ENCODE assay signal across 23 mouse cellular contexts in the genomic region with DNA sequence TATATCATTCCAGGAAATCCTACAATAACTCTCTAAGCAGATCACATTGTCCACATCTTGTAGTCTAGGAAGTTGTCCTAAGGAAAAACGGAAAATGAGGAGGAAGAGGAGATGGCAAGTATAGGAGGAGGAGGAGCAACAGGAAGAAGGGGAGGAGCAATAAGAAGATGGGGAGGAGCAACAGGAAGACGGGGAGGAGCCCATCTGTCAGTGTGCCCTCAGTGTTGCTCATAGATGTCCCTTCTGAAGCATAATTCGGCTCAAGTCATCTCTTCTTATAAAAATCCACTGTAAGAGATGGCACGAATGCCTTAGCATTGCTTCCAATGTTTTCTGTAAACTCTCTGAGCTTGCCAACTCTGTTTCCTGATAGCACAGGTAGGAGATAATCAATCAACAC.
DNase-seq lines count a peak whose midpoint lies in the region; ATAC-seq lines count a peak whose summit lies in the region.
"Had no signal": no experiment of that assay in that cellular context is flagged by ENCODE, and none has a peak within 500 bp of the region (broad histone marks: within the 10 kb centered on the region; RNA-seq: fewer than 3 reads in every experiment).

No protein-coding gene starts in this region.

- no peak for ATAC-seq in megakaryocyte, adult 5-6 weeks (ENCODE audit: poor library complexity, severe bottlenecking)
- ATAC-seq: activated CD4-positive, CD25-positive, alpha-beta regulatory T cell, adult 4 months; forebrain, embryonic 13.5 days; forebrain, embryonic 15.5 days; forebrain, postnatal 0 days; Patski had no signal

- peak overlapping the region; percentile 76 for H3K27ac ChIP-seq in brown adipose tissue, adult 24 weeks (replicated peaks; ENCODE audit: low read depth, low read length)
- H3K27ac ChIP-seq: embryonic facial prominence, embryonic 12.5 days; forebrain, embryonic 13.5 days; forebrain, embryonic 15.5 days had no signal

- no peaks in the 10 kb centered on the region for H3K36me3 ChIP-seq in megakaryocyte, embryonic 14.5 days (replicated peaks; ENCODE audit: low read length)
- H3K36me3 ChIP-seq: embryonic facial prominence, embryonic 10.5 days; embryonic facial prominence, embryonic 12.5 days; forebrain, embryonic 15.5 days had no signal

- peak overlapping the region; percentile 8 for H3K4me3 ChIP-seq in megakaryocyte, embryonic 14.5 days (replicated peaks)
- peak overlapping the region; percentile 29 for H3K4me3 ChIP-seq in brown adipose tissue, adult 24 weeks (ENCODE audit: insufficient read depth, low read depth, low read length)
- H3K4me3 ChIP-seq: embryonic facial prominence, embryonic 10.5 days; embryonic facial prominence, embryonic 12.5 days; forebrain, embryonic 13.5 days; forebrain, embryonic 15.5 days had no signal

- H3K4me1 ChIP-seq in megakaryocyte, embryonic 14.5 days: peaks cover 58% of the 10 kb centered on the region
- peaks cover 11% of the 10 kb centered on the region for H3K4me1 ChIP-seq in brown adipose tissue, adult 24 weeks (ENCODE audit: control insufficient read depth, insufficient read depth, insufficient read length, low read length)

- H3K27me3 ChIP-seq in megakaryocyte, embryonic 14.5 days (replicated peaks): no peaks in the 10 kb centered on the region
- H3K27me3 ChIP-seq: embryonic facial prominence, embryonic 12.5 days; forebrain, embryonic 13.5 days; forebrain, embryonic 15.5 days had no signal

- DNase-seq in heart, adult 11 months: peak; percentile 29
- no peak for DNase-seq in heart, adult 18-20 months
- DNase-seq in testis, postnatal 10 days (ENCODE audit: low spot score): peak; percentile 10
- DNase-seq in testis, postnatal 14 days (ENCODE audit: low spot score): no peak
- no peak for DNase-seq in embryo, embryonic 11 days
- DNase-seq: adrenal gland, adult 8-10 months; adrenal gland, postnatal 25 days; cerebellum, adult 11 months; cerebellum, adult 18-20 months; cerebellum, adult 8-10 months; cerebellum, adult 9-11 months; cerebellum, postnatal 14 days; cerebellum, postnatal 36 days; forebrain, postnatal 0 days had no signal

- H3K9me3 ChIP-seq in megakaryocyte, embryonic 14.5 days: peaks cover 10% of the 10 kb centered on the region
- H3K9me3 ChIP-seq: embryonic facial prominence, embryonic 10.5 days; embryonic facial prominence, embryonic 12.5 days; forebrain, embryonic 13.5 days; forebrain, embryonic 15.5 days had no signal

Comparison
In these comparisons a context has a peak if more than half of its experiments do, and no peak if none do; other contexts are left out.
1. DNase-seq: peak in heart, adult 11 months (single experiment) and testis, postnatal 10 days (single experiment); none in heart, adult 18-20 months (0 of 2), testis, postnatal 14 days (single experiment) and embryo, embryonic 11 days (single experiment).